Mouse (Mus musculus) cerebellum, adult 18-20 months (tissue): ENCODE results near the gene Acly.
"Not testable (repeated sequence)": the region's sequence is repeated elsewhere in the genome, so short reads cannot be mapped to it uniquely, and the experiment has no call there.

Experiments
- DNase-seq, 2 experiments: peaks; one replicate each; pipeline ENCODE4 v3.0.0; 2021

Acly gene

GRCm38 (mm10) chr11:100544832-100545745 lies 17.3 kb upstream of the Acly start, which contains the start of gene Ttc25:
Ttc25 (plus strand) TSS chr11:100545607.
- peak; percentile 35 to 44 for DNase-seq

- no peak for DNase-seq
Observed at GRCm38 (mm10) chr11:100541577-100541976, 13.8 kb upstream of the Acly start.

- DNase-seq = no peak
Observed at GRCm38 (mm10) chr11:100540966-100541365, 13.2 kb upstream of the Acly start.

GRCm38 (mm10) chr11:100536466-100536865 lies 8.7 kb upstream of the Acly start:
- DNase-seq = no peak

GRCm38 (mm10) chr11:100535996-100536395 lies 8.2 kb upstream of the Acly start:
- DNase-seq = no peak

- DNase-seq = not testable (repeated sequence)
Observed at GRCm38 (mm10) chr11:100534821-100535220, 7.0 kb upstream of the Acly start.

- DNase-seq = not testable (repeated sequence)
Observed at GRCm38 (mm10) chr11:100534411-100534810, 6.6 kb upstream of the Acly start.

GRCm38 (mm10) chr11:100533871-100534270 lies 6.1 kb upstream of the Acly start:
- no peak for DNase-seq

GRCm38 (mm10) chr11:100528375-100529165 lies 770 bp upstream of the Acly start:
- DNase-seq = no peak

GRCm38 (mm10) chr11:100527066-100527457 lies 738 bp downstream of the Acly start:
- peak; percentile 67 to 69 for DNase-seq

- no peak for DNase-seq
Observed at GRCm38 (mm10) chr11:100526052-100526816, 1.6 kb downstream of the Acly start.

- DNase-seq = no peak
Observed at GRCm38 (mm10) chr11:100524987-100525630, 2.7 kb downstream of the Acly start.

- no peak for DNase-seq
Observed at GRCm38 (mm10) chr11:100524358-100524757, 3.4 kb downstream of the Acly start.

GRCm38 (mm10) chr11:100520838-100521237 lies 7.0 kb downstream of the Acly start:
- DNase-seq = no peak

- no peak for DNase-seq
Observed at GRCm38 (mm10) chr11:100519188-100519587, 8.6 kb downstream of the Acly start.

- DNase-seq = peak; percentile 85 to 92
Observed at GRCm38 (mm10) chr11:100518188-100518591, 9.6 kb downstream of the Acly start.

GRCm38 (mm10) chr11:100516291-100516690 lies 11.5 kb downstream of the Acly start:
- DNase-seq = no peak

- DNase-seq = no peak
Observed at GRCm38 (mm10) chr11:100515789-100516188, 12.0 kb downstream of the Acly start.

GRCm38 (mm10) chr11:100515061-100515460 lies 12.7 kb downstream of the Acly start:
- no peak for DNase-seq

GRCm38 (mm10) chr11:100513716-100514115 lies 14.1 kb downstream of the Acly start:
- DNase-seq = no peak

- DNase-seq = peak in 1 of 2 experiments; percentile 40
Observed at GRCm38 (mm10) chr11:100512384-100512783, 15.4 kb downstream of the Acly start.

GRCm38 (mm10) chr11:100510556-100510955 lies 17.2 kb downstream of the Acly start:
- no peak for DNase-seq
